Mouse (Mus musculus): ENCODE data around the gene Itln1.

- TF ChIP-seq CTCF (conservative IDR thresholded peaks at IDR 0.05; ENCODE audit: low read length) (no peak), NANOG (IDR thresholded peaks at IDR 0.05; ENCODE audit: borderline replicate concordance, low read length) (no peak)
Measured at GRCm38 (mm10) chr1:171553359-171554341, 18.6 kb upstream of the Itln1 start.
